Mouse (Mus musculus) kidney, embryonic 15.5 days (tissue): Measurements from ENCODE around the gene Yipf2. TPM values are rescaled to one million over a fixed set of nuclear protein-coding genes. Genes with fewer than 3 reads are reported as not detected.

Experiments
- ATAC-seq: fragments of 200-750 bp; cut with Nextera tagmentation; replicated peaks from 2 replicates; pipeline ENCODE4 v1.8.0; 2017; ENCODE audit warnings: moderate TSS enrichment; ENCODE audit not compliant: low FRiP score
- H3K27ac ChIP-seq: fragments of 300-500 bp; sonication (generic); 2 replicates; pipeline ENCODE4 v1.5.1; 2015; ENCODE audit warnings: mild to moderate bottlenecking, inconsistent platforms
- H3K27me3 ChIP-seq: fragments of 300-500 bp; sonication (generic); 2 replicates; pipeline ENCODE4 v1.6.1; 2015; ENCODE audit warnings: inconsistent platforms
- H3K36me3 ChIP-seq: fragments of 300-500 bp; sonication (generic); 2 replicates; pipeline ENCODE4 v1.6.1; 2015; ENCODE audit warnings: inconsistent platforms
- H3K4me1 ChIP-seq: fragments of 300-500 bp; sonication (generic); 2 replicates; pipeline ENCODE4 v1.6.1; 2015; ENCODE audit warnings: inconsistent platforms
- H3K4me2 ChIP-seq: fragments of 300-500 bp; sonication (generic); 2 replicates; pipeline ENCODE4 v1.6.1; 2015; ENCODE audit warnings: moderate library complexity, mild to moderate bottlenecking, inconsistent platforms
- H3K4me3 ChIP-seq: fragments of 300-500 bp; sonication (generic); replicated peaks from 2 replicates; pipeline ENCODE4 v1.5.1; 2015; ENCODE audit warnings: mild to moderate bottlenecking, inconsistent platforms
- H3K9ac ChIP-seq: fragments of 300-500 bp; sonication (generic); 2 replicates; pipeline ENCODE4 v1.6.1; 2015; ENCODE audit warnings: mild to moderate bottlenecking, inconsistent platforms
- H3K9me3 ChIP-seq: fragments of 300-500 bp; sonication (generic); replicated peaks from 2 replicates; pipeline ENCODE4 v1.6.1; 2016; ENCODE audit warnings: inconsistent platforms
- WGBS: fragments of 180-500 bp; shearing (Covaris S2); methylation state at CpG from one replicate; pipeline ENCODE4 v1.1.7; 2015; ENCODE audit warnings: mixed read lengths; 5-methylcytosine and 5-hydroxymethylcytosine counted together
- polyA plus RNA-seq: library from polyadenylated mRNA; unstranded; fragments of >200 nt; fragmentation: Nextera tagmentation; extraction: Ambion mirVana; gene quantifications from 2 replicates; pipeline ENCODE4 v1.2.1, GENCODE M21; 2015

The Yipf2 gene
- polyA plus RNA-seq, 1 experiment from 2014 or later: 32.7 TPM

DNA sequence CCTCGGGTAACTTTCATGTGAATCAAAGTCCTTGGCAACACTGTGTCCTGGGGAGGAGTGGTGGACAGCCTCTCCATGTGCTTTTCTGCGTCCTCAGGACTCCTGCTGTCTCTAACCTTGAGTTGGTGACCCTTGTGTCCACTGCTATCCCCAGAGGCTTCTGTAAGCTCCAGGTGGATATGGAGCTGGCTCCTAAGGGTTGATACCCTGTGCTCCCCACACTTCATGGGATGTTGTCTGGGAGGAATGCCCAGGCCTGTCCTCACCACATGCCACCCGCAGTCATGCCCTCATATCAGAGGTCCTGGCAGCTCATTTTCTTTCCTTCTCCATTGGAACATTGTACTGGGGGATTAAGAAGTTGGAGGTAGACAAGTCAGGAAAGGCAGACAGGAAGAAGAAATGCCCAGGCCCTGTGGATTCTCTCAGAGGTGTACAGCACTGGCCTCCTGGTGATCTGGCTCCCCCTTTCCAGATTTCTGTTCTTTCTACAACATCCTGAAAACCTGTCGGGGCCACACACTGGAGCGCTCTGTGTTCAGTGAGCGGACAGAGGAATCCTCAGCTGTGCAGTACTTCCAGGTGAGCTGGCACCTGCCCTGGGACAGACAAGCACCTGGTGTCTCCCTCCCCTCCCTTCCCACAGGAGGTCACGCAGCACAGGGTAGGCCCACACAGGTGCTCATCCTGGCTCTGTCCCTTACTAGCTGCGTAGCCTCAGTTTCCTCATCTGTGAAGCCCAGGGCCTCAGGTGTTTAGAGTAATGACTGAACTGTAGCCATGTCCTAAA, 18.4 kb downstream of the Yipf2 start:
- ATAC-seq: no peak
- H3K4me3 ChIP-seq: no peak overlapping the region
- H3K9me3 ChIP-seq: no peaks in the 10 kb centered on the region
- H3K36me3 ChIP-seq: peaks cover 98% of the 10 kb centered on the region
- no peaks in the 10 kb centered on the region for H3K27me3 ChIP-seq
- H3K27ac ChIP-seq: no peak overlapping the region
- no peaks in the 10 kb centered on the region for H3K4me1 ChIP-seq
- 97% methylated on average over 8 of the region's 8 CpGs for WGBS
- H3K9ac ChIP-seq: no peak overlapping the region
- no peak overlapping the region for H3K4me2 ChIP-seq

DNA sequence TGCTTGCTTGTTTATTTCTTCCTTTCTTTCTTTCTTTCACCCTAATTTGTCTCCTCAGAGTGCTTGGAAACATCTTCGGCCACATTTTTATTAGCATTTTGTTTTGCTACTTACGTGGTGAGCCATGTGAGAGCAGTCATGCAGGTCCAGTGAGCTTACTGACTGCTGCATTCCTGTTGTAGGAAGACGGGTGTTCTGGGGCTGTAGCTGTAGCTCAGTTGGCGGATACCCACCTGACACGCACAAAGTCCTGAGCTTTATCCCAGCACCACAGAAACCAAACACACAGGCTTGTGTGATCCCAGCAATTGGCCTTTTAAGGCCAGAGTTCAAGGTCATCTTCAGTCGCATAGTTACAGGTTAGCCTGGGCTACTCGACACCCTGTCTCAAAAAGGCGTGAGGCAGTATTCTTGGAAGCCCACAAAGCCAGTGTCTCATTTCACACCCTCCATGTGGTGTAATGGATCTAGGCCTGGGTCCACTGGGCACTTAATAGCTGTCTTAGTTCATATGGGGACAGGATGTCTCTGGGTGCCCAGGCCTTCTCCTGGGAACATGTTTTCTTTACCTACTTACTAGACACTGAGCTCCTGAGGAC, 23.9 kb downstream of the Yipf2 start:
- no peak for ATAC-seq
- Histone ChIP-seq H3K36me3 (peaks cover 51% of the 10 kb centered on the region), H3K4me1 (no peaks in the 10 kb centered on the region; the same call in 1 of the 2 replicates), H3K27me3 (no peaks in the 10 kb centered on the region), H3K4me2 (no peak overlapping the region), H3K9ac (no peak overlapping the region), H3K27ac (no peak overlapping the region), H3K4me3 (no peak overlapping the region), H3K9me3 (no peaks in the 10 kb centered on the region)
- 66% methylated on average over 8 of the region's 8 CpGs for WGBS

DNA sequence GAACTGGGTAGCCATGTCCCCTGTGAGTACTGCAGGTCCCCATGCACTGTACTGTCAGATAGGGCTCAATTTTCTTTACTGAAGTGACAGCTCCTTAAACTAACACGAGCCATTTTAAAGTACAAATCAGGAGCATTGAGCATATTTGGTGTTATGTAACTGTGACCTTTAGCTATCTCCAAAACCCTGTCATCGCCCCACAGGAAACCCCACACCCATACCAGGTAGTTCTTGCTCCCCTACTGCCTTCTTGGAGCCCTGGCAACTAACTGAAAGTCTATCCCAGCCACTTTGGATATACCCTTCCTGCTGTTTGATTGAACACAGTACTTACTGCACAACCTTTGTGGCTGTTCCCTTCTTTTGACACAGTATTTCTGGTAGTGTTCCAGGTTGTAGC, 25.6 kb downstream of the Yipf2 start:
- no peak overlapping the region for H3K4me2 ChIP-seq
- WGBS: 88% methylated on average over 2 of the region's 2 CpGs
- H3K4me1 ChIP-seq: no peaks in the 10 kb centered on the region; the same call in 1 of the 2 replicates
- H3K27me3 ChIP-seq: no peaks in the 10 kb centered on the region
- no peak overlapping the region for H3K27ac ChIP-seq
- H3K4me3 ChIP-seq: no peak overlapping the region
- no peak overlapping the region for H3K9ac ChIP-seq
- H3K36me3 ChIP-seq: peaks cover 36% of the 10 kb centered on the region
- no peaks in the 10 kb centered on the region for H3K9me3 ChIP-seq
- no peak for ATAC-seq

DNA sequence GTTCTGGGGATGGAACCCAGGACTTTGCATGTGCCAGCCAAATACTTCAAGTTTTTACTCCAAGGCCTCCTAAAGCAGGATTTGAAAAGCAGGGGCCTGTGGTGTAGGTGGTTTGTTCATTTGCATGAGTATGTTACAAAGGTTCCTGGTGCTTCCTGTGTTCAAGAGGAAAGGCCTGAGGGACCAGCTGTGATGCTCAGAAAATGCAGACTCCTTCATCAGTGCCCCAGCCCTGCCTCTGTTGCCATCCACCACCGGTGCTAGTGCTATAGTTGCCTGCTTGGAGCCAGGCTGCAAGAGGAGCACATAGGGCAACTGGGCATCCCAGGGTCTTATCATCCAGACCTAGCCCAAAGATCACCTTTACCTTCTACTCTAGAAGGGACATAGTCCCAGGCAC, 26.1 kb downstream of the Yipf2 start:
- Histone ChIP-seq H3K9ac (no peak overlapping the region), H3K4me2 (no peak overlapping the region), H3K4me1 (no peaks in the 10 kb centered on the region; the same call in 1 of the 2 replicates), H3K27ac (no peak overlapping the region), H3K27me3 (no peaks in the 10 kb centered on the region), H3K4me3 (no peak overlapping the region), H3K9me3 (no peaks in the 10 kb centered on the region), H3K36me3 (peaks cover 34% of the 10 kb centered on the region)
- ATAC-seq: no peak
- 86% methylated on average over 1 of the region's 1 CpGs for WGBS

DNA sequence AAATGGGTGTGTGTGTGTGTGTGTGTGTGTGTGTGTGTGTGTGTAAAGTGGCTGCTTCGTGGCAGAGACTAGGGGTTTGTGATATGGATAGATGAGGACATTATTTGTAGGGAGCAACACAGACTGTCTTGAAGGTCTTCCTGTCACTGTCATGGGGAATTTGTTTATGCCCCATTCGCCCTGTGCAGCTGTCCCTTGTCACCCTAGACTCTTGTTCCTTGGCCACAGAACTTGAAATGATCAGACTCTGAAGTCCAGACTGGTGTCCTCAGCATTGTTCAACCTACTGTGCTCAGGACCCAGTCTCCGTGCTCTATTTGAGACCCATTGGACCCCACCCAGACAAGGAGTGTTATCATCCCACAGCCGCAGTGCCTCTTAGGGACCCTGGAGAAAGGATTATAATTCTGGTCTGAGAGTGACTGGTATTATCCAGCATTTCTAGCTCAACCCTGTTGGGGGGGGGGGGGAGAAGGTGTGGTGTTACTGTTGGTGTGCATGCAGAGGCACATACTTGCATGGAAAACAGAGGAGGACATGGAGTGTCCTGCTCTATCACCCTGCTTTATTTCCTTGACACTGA, 27.5 kb downstream of the Yipf2 start:
- no peak overlapping the region for H3K4me3 ChIP-seq
- WGBS: 74% methylated on average over 4 of the region's 4 CpGs
- no peaks in the 10 kb centered on the region for H3K27me3 ChIP-seq
- no peak overlapping the region for H3K27ac ChIP-seq
- no peaks in the 10 kb centered on the region for H3K9me3 ChIP-seq
- ATAC-seq: no peak
- no peak overlapping the region for H3K9ac ChIP-seq
- no peaks in the 10 kb centered on the region; the same call in 1 of the 2 replicates for H3K4me1 ChIP-seq
- H3K4me2 ChIP-seq: no peak overlapping the region
- peaks cover 26% of the 10 kb centered on the region for H3K36me3 ChIP-seq

DNA sequence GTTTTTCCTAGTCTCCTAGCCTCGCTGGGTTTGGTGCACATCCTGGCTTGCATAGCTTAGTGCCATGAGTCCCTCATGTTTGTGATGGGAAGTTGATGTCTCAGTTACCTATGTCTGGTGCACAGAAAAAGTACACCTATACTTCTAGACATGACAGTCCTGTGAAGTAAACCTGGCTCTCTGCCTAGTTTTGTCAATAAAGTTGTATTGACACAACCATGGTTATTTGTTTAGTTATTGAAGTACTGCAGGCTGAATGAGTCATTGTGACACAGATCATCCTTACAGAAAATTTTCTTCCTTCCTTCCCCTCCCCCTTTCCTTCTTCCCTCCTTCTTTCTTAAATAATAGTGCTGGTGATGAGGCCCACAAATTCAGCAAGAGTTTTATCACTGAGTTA, 28.2 kb downstream of the Yipf2 start:
- Histone ChIP-seq H3K9me3 (no peaks in the 10 kb centered on the region), H3K36me3 (peaks cover 19% of the 10 kb centered on the region), H3K4me1 (no peaks in the 10 kb centered on the region; the same call in 1 of the 2 replicates), H3K27me3 (no peaks in the 10 kb centered on the region), H3K4me3 (no peak overlapping the region), H3K9ac (no peak overlapping the region), H3K27ac (no peak overlapping the region), H3K4me2 (no peak overlapping the region)
- no peak for ATAC-seq
- 80% methylated on average over 1 of the region's 1 CpGs for WGBS

DNA sequence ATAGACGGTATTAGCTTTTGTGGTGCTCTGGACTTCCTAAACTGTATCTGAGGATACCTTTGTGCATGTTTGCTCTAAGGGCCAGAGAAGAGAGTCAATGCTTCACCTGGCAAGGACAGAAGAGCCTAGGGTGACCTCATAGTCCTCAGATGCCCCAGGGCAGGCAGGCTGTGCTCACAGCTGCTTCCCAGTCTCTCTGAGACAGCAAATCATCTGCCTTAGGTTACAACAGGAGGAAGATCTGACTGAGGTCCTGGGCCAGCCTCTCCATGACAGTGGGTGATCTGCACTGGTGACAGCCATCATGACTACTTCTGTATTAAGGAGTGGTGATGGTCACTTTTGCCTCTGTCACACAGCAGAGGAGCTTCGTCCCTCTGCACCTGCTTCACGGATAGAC, 33.5 kb downstream of the Yipf2 start:
- peaks cover 32% of the 10 kb centered on the region for H3K36me3 ChIP-seq

DNA sequence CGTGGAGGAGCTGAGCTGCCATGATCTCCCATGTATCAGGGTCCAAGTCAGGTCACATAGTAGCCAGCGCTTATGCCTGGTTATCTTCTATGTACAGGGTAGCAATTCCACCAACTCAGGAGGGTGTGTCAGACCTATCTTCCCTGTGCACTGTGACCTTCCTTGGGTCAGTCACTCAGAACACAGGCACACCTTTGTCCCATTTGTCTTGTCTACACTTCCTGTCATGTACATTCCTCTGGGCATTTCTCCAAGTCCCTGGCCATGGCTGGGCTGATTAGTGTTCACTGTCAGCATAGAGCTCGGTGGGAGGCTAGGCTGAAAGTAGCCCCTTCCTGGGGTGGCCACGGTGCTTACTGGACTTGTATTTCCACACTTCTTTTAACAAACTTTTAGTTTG, 34.3 kb downstream of the Yipf2 start:
- no peak overlapping the region for H3K27ac ChIP-seq
- peaks cover 12% of the 10 kb centered on the region for H3K4me1 ChIP-seq
- peaks cover 37% of the 10 kb centered on the region for H3K36me3 ChIP-seq
- no peak overlapping the region for H3K4me2 ChIP-seq
- WGBS: 76% methylated on average over 4 of the region's 4 CpGs
- H3K9me3 ChIP-seq: no peaks in the 10 kb centered on the region
- no peak overlapping the region for H3K4me3 ChIP-seq
- no peak overlapping the region for H3K9ac ChIP-seq
- H3K27me3 ChIP-seq: no peaks in the 10 kb centered on the region
- peak; percentile 77 for ATAC-seq

More for the DNA sequence above, 33.5 kb downstream of the Yipf2 start:
- no peak for ATAC-seq
- Histone ChIP-seq H3K9ac (no peak overlapping the region), H3K27me3 (no peaks in the 10 kb centered on the region), H3K4me2 (no peak overlapping the region), H3K4me3 (no peak overlapping the region), H3K4me1 (peaks cover 12% of the 10 kb centered on the region), H3K27ac (no peak overlapping the region), H3K9me3 (no peaks in the 10 kb centered on the region)
- 92% methylated on average over 3 of the region's 3 CpGs for WGBS

DNA sequence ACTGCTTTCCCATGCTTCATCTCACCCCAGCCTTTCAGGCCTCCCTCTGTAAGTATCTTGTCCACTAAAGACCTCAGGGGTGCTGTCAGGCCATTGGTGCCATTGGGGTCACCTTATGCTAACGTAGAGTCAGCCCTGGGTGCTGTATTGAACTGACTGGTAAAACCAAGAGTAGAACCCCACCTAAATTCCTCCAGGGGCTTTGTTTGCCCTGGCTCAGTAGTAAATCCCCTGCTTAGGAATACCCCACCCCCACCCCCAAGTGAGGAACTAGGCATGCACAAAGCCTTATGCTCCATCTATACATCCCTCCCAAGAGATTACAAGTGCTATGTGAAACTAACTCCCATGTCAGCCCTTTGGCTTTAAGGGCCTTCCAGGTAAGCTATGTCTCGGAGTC, 35.1 kb downstream of the Yipf2 start:
- Histone ChIP-seq H3K27ac (no peak overlapping the region), H3K4me2 (no peak overlapping the region), H3K4me3 (no peak overlapping the region), H3K36me3 (peaks cover 40% of the 10 kb centered on the region), H3K9ac (no peak overlapping the region), H3K9me3 (no peaks in the 10 kb centered on the region), H3K27me3 (no peaks in the 10 kb centered on the region), H3K4me1 (peaks cover 12% of the 10 kb centered on the region)
- WGBS: 87% methylated on average over 2 of the region's 2 CpGs
- no peak for ATAC-seq

DNA sequence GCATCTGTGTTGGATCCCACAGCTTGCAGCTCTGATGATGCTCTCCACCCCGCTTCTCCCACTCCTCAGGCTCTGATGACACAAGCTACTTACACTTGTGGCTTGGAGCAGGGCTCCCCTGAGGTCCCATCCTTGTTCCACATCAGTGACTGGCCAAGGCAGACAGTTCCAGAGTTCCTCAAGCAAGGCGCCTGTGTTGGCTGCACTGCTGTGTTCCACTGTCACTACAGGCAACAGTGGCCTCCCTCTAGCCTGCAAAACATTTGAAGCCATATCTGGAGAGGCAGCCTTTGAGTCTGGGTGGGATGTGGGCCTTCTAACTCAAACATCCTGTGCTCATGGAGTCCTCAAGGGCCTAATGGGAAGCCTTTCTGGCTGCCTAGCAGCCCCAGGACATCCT, 35.6 kb downstream of the Yipf2 start:
- Histone ChIP-seq H3K27ac (no peak overlapping the region), H3K9me3 (no peaks in the 10 kb centered on the region), H3K9ac (no peak overlapping the region), H3K4me3 (no peak overlapping the region), H3K4me2 (no peak overlapping the region), H3K36me3 (peaks cover 40% of the 10 kb centered on the region), H3K4me1 (peaks cover 12% of the 10 kb centered on the region), H3K27me3 (no peaks in the 10 kb centered on the region)
- no peak for ATAC-seq
- 85% methylated on average over 2 of the region's 2 CpGs for WGBS

DNA sequence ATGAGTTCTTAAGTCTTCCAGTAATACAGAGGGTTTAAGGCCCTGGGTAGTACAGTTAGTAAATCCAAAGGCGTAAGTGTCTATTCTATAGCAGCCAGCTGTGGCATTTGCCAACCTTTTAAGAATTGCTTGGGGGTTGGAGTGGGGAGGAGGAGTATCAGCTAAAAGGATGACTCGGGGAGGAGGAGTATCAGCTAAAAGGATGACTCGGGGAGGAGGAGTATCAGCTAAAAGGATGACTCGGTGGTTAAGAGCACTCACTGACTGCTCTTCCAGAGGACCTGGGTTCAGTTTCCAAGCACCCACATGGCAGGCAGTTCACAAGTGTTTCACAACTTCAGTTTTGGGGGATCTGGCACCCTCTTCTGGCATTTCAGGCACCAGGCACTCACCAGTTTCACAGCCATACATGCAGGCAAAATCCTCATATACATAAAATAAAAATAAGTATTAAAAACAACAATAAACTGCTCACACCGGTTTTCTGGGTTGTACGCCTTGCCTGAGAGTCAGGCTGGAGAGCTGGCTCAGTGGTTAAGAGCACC, 37.4 kb downstream of the Yipf2 start:
- WGBS: 81% methylated on average over 6 of the region's 6 CpGs
- Histone ChIP-seq H3K4me1 (peaks cover 12% of the 10 kb centered on the region), H3K27ac (no peak overlapping the region), H3K9ac (no peak overlapping the region), H3K9me3 (no peaks in the 10 kb centered on the region), H3K4me2 (no peak overlapping the region), H3K4me3 (no peak overlapping the region), H3K27me3 (no peaks in the 10 kb centered on the region), H3K36me3 (peaks cover 38% of the 10 kb centered on the region)
- ATAC-seq: no peak

DNA sequence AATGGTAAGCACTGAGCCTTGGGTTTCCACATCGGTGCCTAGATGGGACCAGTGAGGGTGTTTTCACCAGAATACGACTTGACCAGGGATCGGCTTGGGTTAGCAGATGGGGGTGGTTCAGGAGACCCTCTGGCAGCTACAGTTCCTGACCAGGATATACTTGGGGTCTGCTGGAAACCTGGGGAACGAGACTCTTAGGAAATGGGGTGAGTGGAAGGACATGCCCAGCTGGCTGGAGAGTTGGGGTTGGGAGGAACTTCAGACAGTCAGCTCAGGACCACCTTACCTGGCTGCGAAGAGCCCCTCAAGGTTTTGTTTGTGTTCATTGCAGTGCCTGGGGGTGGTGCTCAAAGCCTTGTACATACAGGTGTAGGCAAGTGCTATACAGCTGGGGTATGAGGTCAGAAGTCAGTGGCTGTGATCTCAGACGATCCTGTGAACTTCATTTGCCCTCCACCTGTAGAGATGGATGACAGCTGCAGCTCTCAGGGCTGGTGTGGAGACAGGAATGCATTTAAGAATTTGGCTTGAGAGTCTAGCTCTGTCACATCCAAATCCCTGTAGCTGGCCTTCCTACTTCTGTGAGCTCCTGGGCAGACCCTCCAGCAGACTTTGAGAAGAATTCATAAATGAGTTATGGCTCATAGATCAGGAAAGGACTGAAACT, 38.9 kb downstream of the Yipf2 start:
- Histone ChIP-seq H3K9ac (no peak overlapping the region), H3K9me3 (no peaks in the 10 kb centered on the region), H3K27ac (no peak overlapping the region), H3K4me3 (no peak overlapping the region), H3K4me1 (peaks cover 18% of the 10 kb centered on the region), H3K4me2 (no peak overlapping the region), H3K36me3 (peaks cover 42% of the 10 kb centered on the region), H3K27me3 (no peaks in the 10 kb centered on the region)
- 87% methylated on average over 6 of the region's 6 CpGs for WGBS
- no peak for ATAC-seq
